Mouse (Mus musculus) adrenal gland, postnatal 25 days (tissue): ENCODE data around the gene Akr1c6. TPM values are rescaled to one million over a fixed set of nuclear protein-coding genes. Genes with fewer than 3 reads are reported as not detected.
"Not testable (repeated sequence)": the region's sequence is repeated elsewhere in the genome, so short reads cannot be mapped to it uniquely, and the experiment has no call there.

Experiments
- DNase-seq: peaks from one replicate; pipeline ENCODE4 v3.0.0; 2021; ENCODE audit warnings: mixed read lengths
- long read RNA-seq: library from polyadenylated mRNA; stranded (forward); transcript quantifications from one replicate; pipeline ENCODE4 v2.0.0, GENCODE M21; 2021
- total RNA-seq: library from RNA; stranded (reverse); gene quantifications from 2 replicates; pipeline ENCODE4 v1.2.3, GENCODE M21; 2021

Gene Akr1c6
- total RNA-seq, result 6.0 TPM in 1 of 2 replicates, not detected in the other
- long read RNA-seq, transcript Akr1c6-201 (9 exons, 1,396 nt), result major isoform, 334 of 393 reads
- long read RNA-seq, partial matches to known transcripts, result 39 of 393 reads
- long read RNA-seq, other reads (novel, unspliced or antisense), result 20 of 393 reads

DNA sequence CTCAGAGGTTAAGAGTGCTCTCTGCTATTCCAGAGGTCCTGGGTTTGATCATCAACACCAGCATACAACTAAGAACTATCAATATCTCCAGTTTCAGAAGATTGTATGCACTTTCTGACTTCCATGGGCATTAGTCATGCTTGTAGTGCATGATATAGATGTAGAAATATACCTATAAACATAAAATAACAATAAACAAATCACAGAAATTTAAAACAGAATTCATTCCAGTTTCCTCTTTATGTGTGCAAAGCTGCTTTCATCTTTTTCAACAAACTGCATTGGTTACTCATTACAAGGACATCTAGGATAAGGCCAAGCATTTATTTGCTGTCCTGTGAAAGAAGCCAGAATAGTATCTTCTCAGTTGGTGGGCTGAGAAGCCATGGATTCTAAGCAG lies at the start of gene Akr1c6:
TSS of gene Akr1c6 (plus strand) at position 301 of the 400 bp plus-strand sequence.
- DNase-seq, result no peak

DNA sequence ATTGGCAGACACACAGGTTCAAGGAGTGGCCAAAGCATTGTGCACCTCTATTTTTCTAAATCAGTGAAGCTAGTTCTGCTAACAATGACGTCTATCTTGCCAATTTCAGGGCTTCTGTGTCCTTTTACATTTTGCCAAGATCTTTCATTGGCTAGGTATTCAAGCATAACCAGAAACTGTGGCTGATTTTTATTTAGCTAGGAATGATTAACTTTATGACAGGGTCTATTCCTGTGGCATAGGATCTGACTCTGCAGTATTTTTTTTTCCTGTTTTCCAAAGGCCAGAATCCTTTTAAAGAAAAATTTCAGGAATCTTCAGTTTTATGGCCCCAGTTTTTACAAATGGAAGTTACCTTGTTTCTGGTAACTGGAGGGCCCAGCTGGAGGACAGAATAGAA lies 49.2 kb upstream of the Akr1c6 start:
- DNase-seq, result no peak

DNA sequence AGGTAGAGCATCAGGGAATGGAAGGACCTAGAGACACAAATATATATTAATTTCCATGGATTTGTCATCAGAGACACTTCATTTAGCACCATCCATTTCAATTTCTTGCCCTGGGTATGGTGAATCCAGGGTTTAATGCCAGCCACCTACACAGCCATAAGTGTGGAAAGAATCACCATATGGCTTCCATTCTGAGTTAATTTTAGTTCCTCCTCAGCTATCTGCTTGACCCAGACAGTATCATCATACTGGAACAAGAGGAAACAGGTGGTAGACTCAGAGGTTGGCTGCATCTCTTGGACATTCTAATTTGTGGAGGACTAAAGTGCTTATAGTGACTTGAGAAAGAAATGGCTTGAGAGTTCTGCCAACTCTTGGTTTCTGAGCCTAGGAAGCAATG lies 48.6 kb upstream of the Akr1c6 start:
- DNase-seq, result no peak

DNA sequence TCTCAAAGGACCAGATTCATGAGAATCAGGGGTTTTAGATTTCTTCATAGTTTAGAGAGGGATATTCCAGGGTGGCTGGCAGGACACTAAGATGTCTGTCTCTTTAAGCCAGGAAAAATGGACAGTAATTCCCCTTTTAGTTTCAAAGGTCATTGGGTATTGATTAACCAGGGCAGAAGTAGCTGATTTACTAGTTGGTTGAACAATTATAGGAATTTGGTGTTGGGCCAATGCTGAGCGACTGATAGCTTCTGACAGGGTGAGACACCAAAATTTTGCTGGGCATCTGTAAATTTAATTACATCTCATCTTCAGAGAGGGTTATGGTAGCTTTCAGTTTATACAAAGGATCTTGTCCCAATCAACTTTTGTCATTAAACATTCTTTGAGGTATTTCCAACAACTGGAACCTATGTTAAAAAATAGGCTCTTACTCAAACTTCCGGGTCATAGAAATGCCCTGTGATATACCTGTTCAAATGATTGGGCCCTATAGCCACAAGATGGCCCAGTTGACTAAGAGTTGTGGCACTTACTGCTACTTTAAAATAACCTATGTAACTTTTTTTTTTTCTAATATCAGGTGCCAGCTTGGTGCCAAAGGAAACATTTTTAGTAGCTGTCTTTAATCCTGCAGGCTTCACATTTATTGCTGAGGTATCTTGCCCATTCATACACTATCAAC lies 45.2 kb upstream of the Akr1c6 start:
- DNase-seq, result no peak

DNA sequence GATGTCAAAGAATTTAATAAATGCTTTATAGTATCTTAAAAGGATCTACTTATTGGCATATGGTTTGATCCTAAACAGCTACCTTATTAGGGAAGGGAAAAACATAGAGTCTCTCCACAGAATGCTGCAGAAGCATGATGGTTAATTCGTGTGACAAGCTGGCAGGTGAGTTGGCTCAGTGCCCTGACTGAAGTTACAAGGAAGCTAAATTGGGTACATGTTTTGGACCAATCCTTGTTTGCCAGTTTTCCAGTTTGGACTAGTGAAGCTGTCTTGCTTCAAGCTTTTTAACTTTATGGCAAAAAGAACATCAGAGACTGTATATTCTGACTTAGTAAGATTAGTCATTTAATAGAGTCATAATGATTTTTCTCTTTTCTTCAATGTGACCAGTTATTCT lies 33.7 kb upstream of the Akr1c6 start:
- DNase-seq, result not testable (repeated sequence)

DNA sequence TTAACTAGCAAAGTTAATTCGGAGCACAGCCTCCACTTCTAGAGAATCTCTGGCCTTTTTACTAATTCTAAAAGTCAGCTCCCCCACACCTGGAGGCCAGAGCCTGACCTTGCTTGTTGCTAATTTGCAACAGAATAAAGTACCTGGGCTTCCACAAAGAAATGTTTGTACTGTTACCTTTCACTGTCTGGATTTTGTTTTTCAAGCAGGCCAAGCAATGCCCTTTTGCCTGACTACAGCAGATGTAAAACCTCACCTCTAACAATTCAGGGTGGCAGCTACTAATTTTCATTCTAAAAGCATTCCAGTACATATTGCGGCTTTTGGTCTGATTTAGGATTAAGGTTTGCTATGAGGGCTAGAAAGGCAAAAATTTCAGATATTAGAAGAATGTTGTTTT lies 33.3 kb upstream of the Akr1c6 start:
- no peak for DNase-seq

DNA sequence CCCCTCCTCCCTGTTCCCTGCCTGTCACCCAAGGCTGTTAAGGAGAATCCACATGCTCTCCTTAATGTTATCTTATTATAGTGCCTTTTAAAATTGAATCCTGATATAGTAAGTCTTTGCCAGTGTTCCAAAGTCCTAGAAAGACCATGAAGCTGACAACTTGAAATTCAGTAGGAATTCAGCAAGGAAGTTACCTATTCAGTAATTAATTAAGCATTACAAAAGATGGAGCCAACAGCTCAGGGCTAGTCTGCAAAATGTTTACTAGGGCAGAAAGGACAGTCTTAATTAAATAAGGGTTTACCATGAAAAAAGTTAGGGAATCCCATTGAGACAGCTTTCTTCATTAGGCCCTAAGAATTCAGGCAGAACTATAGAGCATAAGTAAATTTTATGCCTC lies 31.9 kb upstream of the Akr1c6 start:
- no peak for DNase-seq

DNA sequence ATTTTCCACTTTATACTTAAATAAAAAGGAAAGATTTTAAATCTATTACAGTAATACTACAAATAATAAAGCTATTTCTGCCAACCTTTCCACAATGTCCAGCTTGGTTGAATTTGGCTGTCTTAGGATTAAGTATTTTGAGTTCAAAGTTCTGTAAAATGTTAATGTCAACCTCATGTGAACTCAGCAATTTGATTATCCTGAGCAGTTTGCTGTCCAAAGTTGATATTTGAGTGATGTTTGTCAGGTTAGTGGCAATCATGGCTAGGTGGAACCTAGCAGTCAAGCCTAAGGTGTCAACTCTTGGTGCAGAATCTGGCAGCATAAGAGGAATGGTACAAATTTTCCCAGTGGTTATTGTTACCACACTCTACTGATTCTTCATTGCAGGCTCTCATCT lies 29.4 kb upstream of the Akr1c6 start:
- no peak for DNase-seq

DNA sequence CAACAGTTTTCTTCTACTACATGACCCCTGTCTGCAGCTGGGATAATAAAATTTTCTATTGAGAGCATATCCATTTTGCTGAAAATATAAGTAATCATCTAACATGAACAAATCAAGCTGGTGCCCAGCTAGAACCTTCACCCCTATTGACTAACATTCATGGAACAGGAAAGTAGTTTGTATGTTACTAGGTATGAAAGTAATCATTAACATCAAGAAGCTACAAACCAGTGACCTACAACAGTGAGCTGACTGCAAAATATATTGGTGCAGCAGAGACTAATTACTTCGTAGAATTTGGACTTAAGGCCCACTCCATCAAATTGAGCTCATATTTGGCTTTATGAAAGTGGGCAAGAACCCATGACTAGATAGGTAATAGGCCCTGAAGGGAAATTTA lies 27.3 kb upstream of the Akr1c6 start:
- no peak for DNase-seq

DNA sequence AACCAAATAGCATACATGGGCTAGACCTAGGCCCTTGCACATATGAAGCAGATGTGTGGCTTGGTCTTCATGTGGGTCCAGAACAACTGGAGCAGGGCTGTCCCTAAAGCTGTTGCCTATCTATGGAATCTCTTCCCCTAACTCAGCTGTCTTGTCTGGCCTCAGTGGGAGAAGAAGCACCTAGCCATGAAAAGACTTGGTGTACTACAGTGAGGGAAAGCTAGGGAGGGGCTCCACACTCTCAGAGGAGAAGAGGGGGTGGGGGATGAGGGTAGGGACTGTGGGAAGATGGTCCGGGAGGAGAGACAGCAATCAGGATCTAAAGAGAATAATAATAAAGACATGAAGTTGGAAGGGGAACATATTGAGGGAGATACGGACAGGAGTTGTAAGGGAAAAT lies 5.5 kb upstream of the Akr1c6 start:
- DNase-seq, result no peak

DNA sequence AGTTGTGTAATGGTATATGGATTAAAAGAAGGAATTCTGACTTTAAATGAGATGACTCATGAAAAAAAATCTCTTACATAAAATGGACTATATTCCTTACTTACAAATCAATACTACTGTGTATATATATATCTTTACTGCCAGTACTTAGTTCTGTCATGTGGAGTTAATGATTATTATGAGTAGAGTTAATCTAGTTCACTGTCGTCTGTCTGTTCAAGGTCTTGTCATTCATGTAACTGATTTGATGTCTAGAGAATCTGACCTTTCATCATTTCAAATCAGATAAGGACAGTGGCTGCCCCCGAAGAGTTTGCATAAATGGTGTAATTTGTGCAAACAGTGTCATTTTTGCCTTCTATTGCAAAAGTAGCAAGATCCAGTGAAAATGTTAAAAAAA lies 5.1 kb upstream of the Akr1c6 start:
- DNase-seq, result no peak

DNA sequence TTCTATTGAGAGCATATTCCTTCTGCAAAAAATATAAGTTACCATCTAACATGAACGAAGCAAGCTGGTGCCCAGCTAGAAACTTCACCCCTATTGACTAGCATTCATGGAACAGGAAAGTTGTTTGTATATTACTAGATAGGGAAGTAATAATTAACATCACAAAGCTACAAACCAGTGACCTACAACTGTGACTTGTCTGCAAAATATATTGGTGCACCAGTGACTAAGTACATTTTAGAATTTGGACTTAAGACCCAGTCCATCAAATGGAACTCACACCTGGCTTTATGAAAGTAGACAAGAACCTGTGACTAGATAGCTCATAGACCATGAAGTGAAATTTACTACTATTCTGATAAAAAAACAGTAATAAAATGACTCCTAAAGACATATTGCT lies 3.0 kb upstream of the Akr1c6 start:
- DNase-seq, result no peak

DNA sequence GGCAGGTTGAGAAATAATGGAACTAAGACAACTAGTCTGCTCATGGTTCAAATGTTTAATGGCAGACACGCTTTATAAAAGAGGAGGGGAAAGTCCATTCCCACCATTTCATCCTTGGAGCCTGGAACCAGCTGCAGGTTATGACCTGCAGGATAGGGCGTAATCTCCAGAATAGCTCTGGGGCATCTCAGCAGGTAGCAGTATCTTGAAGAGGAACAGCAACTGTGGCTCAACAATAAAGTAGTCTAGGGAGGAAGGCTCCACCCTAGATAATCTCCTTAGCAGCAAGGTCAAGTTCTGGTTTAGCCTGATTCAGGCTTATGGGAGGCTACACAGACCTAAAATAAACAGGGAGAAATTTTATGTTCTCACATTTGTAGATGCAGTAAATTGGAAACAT lies 31.5 kb downstream of the Akr1c6 start:
- DNase-seq, result no peak

DNA sequence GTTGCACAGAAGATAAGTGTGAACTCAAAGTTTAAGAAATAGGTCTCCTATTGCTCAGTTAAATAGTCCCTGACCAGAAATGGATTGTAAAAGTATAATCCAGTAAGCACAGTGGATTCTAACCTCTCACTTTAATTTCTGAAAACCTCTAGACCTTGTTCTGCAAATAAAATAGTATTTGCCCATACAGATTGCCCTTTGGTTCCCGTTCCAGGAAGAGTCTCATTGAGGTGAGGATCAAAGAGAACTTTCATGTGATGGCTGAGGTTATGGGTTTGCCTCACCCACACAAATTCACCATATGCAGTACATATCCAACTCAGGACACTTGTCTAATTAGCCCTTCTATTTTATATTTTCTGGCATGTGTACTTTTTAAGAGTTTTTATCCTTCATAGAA lies 33.8 kb downstream of the Akr1c6 start:
- DNase-seq, result no peak

Other genes with a start within 250 kb of the Akr1c6 start
- gene Akr1c13, start 243.2 kb upstream of the Akr1c6 start, total RNA-seq, result 36.1 and 44.4 TPM in 2 replicates
- 0.70 and 1.00 TPM in 2 replicates for gene Akr1c19, start 205.6 kb upstream of the Akr1c6 start, total RNA-seq
- gene Akr1c12, start 154.9 kb upstream of the Akr1c6 start, total RNA-seq, result not detected in 2 replicates
- gene Akr1c20, start 89.0 kb downstream of the Akr1c6 start, total RNA-seq, result not detected in 2 replicates
- not detected in 2 replicates for gene Akr1c21, start 139.8 kb downstream of the Akr1c6 start, total RNA-seq
- gene Akr1e1, start 174.9 kb downstream of the Akr1c6 start, total RNA-seq, result 34.4 and 35.2 TPM in 2 replicates